Mouse (Mus musculus) thymus, adult 2 months (tissue): Measurements from ENCODE around the gene Macrod1. TPM values are rescaled to one million over a fixed set of nuclear protein-coding genes. Genes with fewer than 3 reads are reported as not detected.

ENCODE experiments used
- DNase-seq: peaks from one replicate; pipeline ENCODE4 v3.0.0; 2021
- H3K27ac ChIP-seq: fragments of 200-500 bp; 2 replicates; pipeline ENCODE4 v1.5.1; 2012; ENCODE audit warnings: low read length, control low read depth; ENCODE audit not compliant: control insufficient read depth, insufficient read depth
- H3K27me3 ChIP-seq: fragments of 200-500 bp; 2 replicates; pipeline ENCODE4 v1.6.1; 2012; ENCODE audit warnings: mild to moderate bottlenecking, low read length, moderate library complexity, mixed read lengths; ENCODE audit not compliant: control insufficient read depth, insufficient read depth
- H3K36me3 ChIP-seq: fragments of 200-500 bp; 2 replicates; pipeline ENCODE4 v1.6.1; 2012; ENCODE audit warnings: mild to moderate bottlenecking, low read length, moderate library complexity; ENCODE audit not compliant: control insufficient read depth, insufficient read depth
- H3K4me1 ChIP-seq: fragments of 200-500 bp; replicated peaks from 2 replicates; pipeline ENCODE4 v1.6.1; 2012; ENCODE audit warnings: low read length; ENCODE audit not compliant: control insufficient read depth, insufficient read depth
- H3K4me3 ChIP-seq: fragments of 200-500 bp; 2 replicates; pipeline ENCODE4 v1.5.1; 2012; ENCODE audit warnings: mild to moderate bottlenecking, low read length, control low read depth, moderate library complexity; ENCODE audit not compliant: control insufficient read depth, insufficient read depth
- CTCF ChIP-seq: fragments of 200-500 bp; IDR thresholded peaks from 2 replicates; pipeline ENCODE4 v1.5.1; 2012; ENCODE audit warnings: mild to moderate bottlenecking, control low read depth, low read length, moderate library complexity, borderline replicate concordance; ENCODE audit not compliant: control insufficient read depth, poor library complexity, insufficient read depth; ENCODE audit errors: extremely low read depth
- POLR2A ChIP-seq: fragments of 200-500 bp; IDR thresholded peaks from 2 replicates; pipeline ENCODE4 v1.6.1; 2012; ENCODE audit warnings: mild to moderate bottlenecking, low read length, control low read depth, moderate library complexity; ENCODE audit not compliant: control insufficient read depth, poor library complexity, insufficient read depth; ENCODE audit errors: extremely low read depth
- WGBS: fragments of 180-500 bp; shearing (Covaris S2); methylation state at CpG from one replicate; pipeline ENCODE4 v1.1.7; 2018; 5-methylcytosine and 5-hydroxymethylcytosine counted together
- polyA plus RNA-seq: library from polyadenylated mRNA; depleted of rRNA; stranded (reverse); fragments of >200 nt; gene quantifications from 2 replicates; pipeline ENCODE4 v1.2.3, GENCODE M21; 2012

The Macrod1 gene
- polyA plus RNA-seq, 1 experiment = 49.3 TPM

- under 1% methylated on average over 35 of the region's 35 CpGs for WGBS
- DNase-seq = peak; percentile 58
- Histone ChIP-seq H3K4me1 (peaks cover 20% of the 10 kb centered on the region), H3K27me3 (peaks cover 11% of the 10 kb centered on the region), H3K27ac (no peak overlapping the region), H3K36me3 (no peaks in the 10 kb centered on the region), H3K4me3 (peak overlapping the region; percentile 28)
- TF ChIP-seq POLR2A (no peak), CTCF (peak; percentile 14; the same call in 1 of the 2 replicates)
Observed at GRCm38 (mm10) chr19:7164820-7165323, 108.3 kb downstream of the Macrod1 start.

- H3K27ac ChIP-seq = no peak overlapping the region
- no peaks in the 10 kb centered on the region for H3K36me3 ChIP-seq
- H3K4me1 ChIP-seq = peaks cover 19% of the 10 kb centered on the region
- peaks cover 11% of the 10 kb centered on the region for H3K27me3 ChIP-seq
- H3K4me3 ChIP-seq = peak overlapping the region; percentile 28
- peak; percentile 19 for DNase-seq
- TF ChIP-seq POLR2A (no peak), CTCF (no peak)
- 4% methylated on average over 76 of the region's 105 CpGs for WGBS
Observed at GRCm38 (mm10) chr19:7165509-7166199, 109.0 kb downstream of the Macrod1 start.

- peaks cover 11% of the 10 kb centered on the region for H3K27me3 ChIP-seq
- H3K4me1 ChIP-seq = peaks cover 19% of the 10 kb centered on the region
- H3K4me3 ChIP-seq = no peak overlapping the region
- no peaks in the 10 kb centered on the region for H3K36me3 ChIP-seq
- whole genome bisulfite sequencing = 13% methylated on average over 15 of the region's 15 CpGs
- no peak for DNase-seq
- H3K27ac ChIP-seq = no peak overlapping the region
- no peak for TF ChIP-seq POLR2A
- no peak for TF ChIP-seq CTCF
Observed at GRCm38 (mm10) chr19:7166200-7166711, 109.6 kb downstream of the Macrod1 start.

GRCm38 (mm10) chr19:7166767-7167166, 110.2 kb downstream of the Macrod1 start:
- Histone ChIP-seq H3K4me3 (no peak overlapping the region), H3K36me3 (no peaks in the 10 kb centered on the region), H3K27me3 (peaks cover 11% of the 10 kb centered on the region), H3K27ac (no peak overlapping the region), H3K4me1 (peaks cover 22% of the 10 kb centered on the region)
- TF ChIP-seq POLR2A (no peak), CTCF (no peak)
- no peak for DNase-seq
- WGBS = 59% methylated on average over 6 of the region's 6 CpGs

- DNase-seq = no peak
- H3K36me3 ChIP-seq = no peaks in the 10 kb centered on the region
- peaks cover 18% of the 10 kb centered on the region for H3K4me1 ChIP-seq
- TF ChIP-seq POLR2A (no peak), CTCF (no peak)
- no peak overlapping the region for H3K4me3 ChIP-seq
- peaks cover 11% of the 10 kb centered on the region for H3K27me3 ChIP-seq
- WGBS = 98% methylated on average over 2 of the region's 2 CpGs
- no peak overlapping the region for H3K27ac ChIP-seq
Observed at GRCm38 (mm10) chr19:7168423-7168822, 111.8 kb downstream of the Macrod1 start.

GRCm38 (mm10) chr19:7170916-7171315, 114.3 kb downstream of the Macrod1 start:
- H3K4me3 ChIP-seq = no peak overlapping the region
- no peak for DNase-seq
- 98% methylated on average over 6 of the region's 6 CpGs for WGBS
- peaks cover 4% of the 10 kb centered on the region for H3K27me3 ChIP-seq
- H3K4me1 ChIP-seq = peaks cover 3% of the 10 kb centered on the region; the same call in 1 of the 2 replicates
- TF ChIP-seq CTCF = no peak
- no peak for TF ChIP-seq POLR2A
- no peaks in the 10 kb centered on the region for H3K36me3 ChIP-seq
- no peak overlapping the region for H3K27ac ChIP-seq
